Mouse (Mus musculus) thymus, postnatal 36 days (tissue): ENCODE results near the gene Adh1.

Experiments
- DNase-seq, 2 experiments: peaks; one replicate each; pipeline ENCODE4 v3.0.0; 2022; ENCODE audit warnings: mixed read lengths in 2 of 2

The Adh1 gene

GRCm38 (mm10) chr3:138291529-138292117 lies 30.8 kb downstream of the Adh1 start:
- DNase-seq = no peak

- no peak for DNase-seq
Observed at GRCm38 (mm10) chr3:138293298-138293895, 32.6 kb downstream of the Adh1 start.

- no peak for DNase-seq
Observed at GRCm38 (mm10) chr3:138300130-138300529, 39.3 kb downstream of the Adh1 start.

GRCm38 (mm10) chr3:138302676-138303075 lies 41.9 kb downstream of the Adh1 start:
- no peak for DNase-seq

- no peak for DNase-seq
Observed at GRCm38 (mm10) chr3:138303771-138304488, 43.1 kb downstream of the Adh1 start.

- DNase-seq = no peak
Observed at GRCm38 (mm10) chr3:138304489-138304871, 43.7 kb downstream of the Adh1 start.

GRCm38 (mm10) chr3:138305486-138306289 lies 44.9 kb downstream of the Adh1 start:
- no peak for DNase-seq

- no peak for DNase-seq
Observed at GRCm38 (mm10) chr3:138306290-138306683, 45.5 kb downstream of the Adh1 start.

- no peak for DNase-seq
Observed at GRCm38 (mm10) chr3:138309910-138310309, 49.1 kb downstream of the Adh1 start.

GRCm38 (mm10) chr3:138311015-138311414 lies 50.2 kb downstream of the Adh1 start:
- DNase-seq = no peak

GRCm38 (mm10) chr3:138312965-138313364 lies 52.2 kb downstream of the Adh1 start, which contains the start of gene Adh6a:
Gene Adh6a (plus strand): TSS chr3:138313286.
- no peak for DNase-seq

- no peak for DNase-seq
Observed at GRCm38 (mm10) chr3:138316908-138317472, 56.2 kb downstream of the Adh1 start.

GRCm38 (mm10) chr3:138325001-138325400 lies 64.2 kb downstream of the Adh1 start:
- DNase-seq = no peak

GRCm38 (mm10) chr3:138325466-138325865 lies 64.7 kb downstream of the Adh1 start:
- no peak for DNase-seq

- DNase-seq = no peak
Observed at GRCm38 (mm10) chr3:138333910-138334309, 73.1 kb downstream of the Adh1 start.

GRCm38 (mm10) chr3:138334320-138334719 lies 73.5 kb downstream of the Adh1 start:
- no peak for DNase-seq

GRCm38 (mm10) chr3:138335566-138335965 lies 74.8 kb downstream of the Adh1 start:
- DNase-seq = no peak

- no peak for DNase-seq
Observed at GRCm38 (mm10) chr3:138336104-138336754, 75.4 kb downstream of the Adh1 start.
